In the genomic region with DNA sequence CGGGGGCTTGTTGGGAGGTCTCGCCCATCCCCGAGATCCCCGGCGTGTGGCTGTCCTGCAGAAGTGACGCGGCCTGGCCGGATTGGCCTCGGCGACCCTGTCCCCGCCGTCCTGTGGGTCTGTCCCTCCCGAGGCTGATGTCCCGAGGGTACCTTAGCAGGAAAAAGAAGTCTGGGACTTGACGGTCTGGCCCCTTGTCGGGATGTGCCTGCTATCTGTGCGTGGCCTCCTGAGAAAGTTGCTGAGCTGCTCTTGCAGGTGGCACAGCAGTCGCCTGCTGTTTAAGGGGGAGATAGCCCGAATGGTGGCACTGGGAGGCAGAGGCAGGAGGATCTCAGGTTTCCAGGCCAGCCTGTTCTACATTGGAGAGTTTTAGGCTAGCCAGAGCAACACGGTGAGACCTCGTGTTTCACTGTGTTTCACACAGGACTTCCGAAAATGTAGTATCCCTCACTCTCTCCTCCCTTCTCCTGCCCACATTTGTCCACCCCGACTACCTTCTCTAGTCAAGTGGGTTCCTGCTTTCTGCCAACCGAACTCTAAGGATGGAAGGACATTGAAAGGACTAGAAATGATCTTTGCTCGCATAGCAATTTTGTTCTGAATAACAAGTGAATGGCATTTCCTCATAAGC, we compare ENCODE assay signal across 8 mouse cellular contexts. TPM values are rescaled to one million over a fixed set of nuclear protein-coding genes. Genes with fewer than 3 reads are reported as not detected.
DNase-seq lines count a peak whose midpoint lies in the region; ATAC-seq lines count a peak whose summit lies in the region.

No protein-coding gene starts in this region.

- ATAC-seq in heart, embryonic 13.5 days (ENCODE audit: extremely low read depth, insufficient number of reproducible peaks, low FRiP score, low TSS enrichment), result peak; percentile 35; the same call in 1 of the 2 replicates
- peak; percentile 30 for ATAC-seq in megakaryocyte progenitor cell, adult 5-6 weeks (replicated peaks; ENCODE audit: poor library complexity)

- no peak for DNase-seq in heart, postnatal 4 days
- DNase-seq in WW6 (ENCODE audit: low read depth, low spot score), result peak; percentile 13
- DNase-seq in hindbrain, embryonic 10.5 days (ENCODE audit: low spot score), result no peak
- no peak for DNase-seq in adrenal gland, adult 8-10 months
- DNase-seq in frontal cortex, adult 2 months (ENCODE audit: extremely low spot score in 1 of 2, low spot score in 1 of 2), result no peak
- DNase-seq in testis, postnatal 10 days (ENCODE audit: low spot score), result no peak

- H3K4me1 ChIP-seq in heart, embryonic 13.5 days, result peaks cover 12% of the 10 kb centered on the region; the same call in 1 of the 2 replicates
- H3K4me1 ChIP-seq in hindbrain, embryonic 10.5 days (replicated peaks), result peaks cover 13% of the 10 kb centered on the region; the same call in 1 of the 2 replicates

- H3K4me3 ChIP-seq in heart, embryonic 13.5 days, result peak overlapping the region; percentile 76
- H3K4me3 ChIP-seq in hindbrain, embryonic 10.5 days, result peak overlapping the region; percentile 72

- H3K9me3 ChIP-seq in heart, embryonic 13.5 days, result no peaks in the 10 kb centered on the region
- no peaks in the 10 kb centered on the region for H3K9me3 ChIP-seq in hindbrain, embryonic 10.5 days

- WGBS in heart, embryonic 13.5 days, result 26% methylated on average over 25 of the region's 25 CpGs
- 28% methylated on average over 25 of the region's 25 CpGs for WGBS in hindbrain, embryonic 10.5 days

- H3K4me2 ChIP-seq in heart, embryonic 13.5 days, result peak overlapping the region; percentile 88

- H3K27me3 ChIP-seq in heart, embryonic 13.5 days (replicated peaks), result no peaks in the 10 kb centered on the region
- H3K27me3 ChIP-seq in hindbrain, embryonic 10.5 days (ENCODE audit: insufficient read depth, poor library complexity, severe bottlenecking), result no peaks in the 10 kb centered on the region

- peak overlapping the region; percentile 94 for H3K9ac ChIP-seq in heart, embryonic 13.5 days

- H3K36me3 ChIP-seq in heart, embryonic 13.5 days, result peaks cover 18% of the 10 kb centered on the region
- peaks cover 12% of the 10 kb centered on the region; the same call in 1 of the 2 replicates for H3K36me3 ChIP-seq in hindbrain, embryonic 10.5 days

- H3K27ac ChIP-seq in heart, embryonic 13.5 days (replicated peaks), result peak overlapping the region; percentile 74
- peak overlapping the region; percentile 93 for H3K27ac ChIP-seq in hindbrain, embryonic 10.5 days

RNA-seq across cellular contexts. Expression of a gene that starts 0.4 kb away (rescaled TPM):
- 8.7 and 9.3 TPM in 2 replicates for polyA plus RNA-seq in heart, embryonic 13.5 days (2015; fragmentation: Nextera tagmentation; extraction: Ambion mirVana)
- total RNA-seq in heart, postnatal 4 days (2021), result 1 to 10 TPM; 9.2 to 10.0 TPM
- polyA plus RNA-seq in hindbrain, embryonic 10.5 days (2016; fragmentation: Nextera tagmentation; extraction: Ambion mirVana), result 11.5 and 17.1 TPM in 2 replicates
- 19.3 and 27.1 TPM in 2 replicates for total RNA-seq in megakaryocyte progenitor cell, adult 5-6 weeks (2015)
- 18.2 and 20.6 TPM in 2 replicates for total RNA-seq in megakaryocyte progenitor cell, adult 5-6 weeks (2017)
- total RNA-seq in adrenal gland, adult 8-10 months (2022), result 10 to 100 TPM in 3 of 4 experiments, 1 to 10 TPM in 1; 7.4 to 16.7 (median 11.8) TPM
- polyA plus RNA-seq in frontal cortex, adult 2 months (2012; rRNA removed), result 12.6 and 13.3 TPM in 2 replicates

RNA-seq across cellular contexts. Expression of a gene that starts 59.8 kb away (rescaled TPM):
- polyA plus RNA-seq in heart, embryonic 13.5 days (2015; fragmentation: Nextera tagmentation; extraction: Ambion mirVana), result not detected in 2 replicates
- total RNA-seq in heart, postnatal 4 days (2021), result under 1 TPM; 0.25 to 0.26 TPM
- 0.50 and 1.1 TPM in 2 replicates for polyA plus RNA-seq in hindbrain, embryonic 10.5 days (2016; fragmentation: Nextera tagmentation; extraction: Ambion mirVana)
- total RNA-seq in megakaryocyte progenitor cell, adult 5-6 weeks (2015), result not detected in 2 replicates
- total RNA-seq in megakaryocyte progenitor cell, adult 5-6 weeks (2017), result not detected in 2 replicates
- total RNA-seq in adrenal gland, adult 8-10 months (2022), result under 1 TPM; 0.21 to 0.86 (median 0.60) TPM
- 3.4 and 4.3 TPM in 2 replicates for polyA plus RNA-seq in frontal cortex, adult 2 months (2012; rRNA removed)
